Mouse (Mus musculus): Measurements from ENCODE around the gene Rap1a. TPM values are rescaled to one million over a fixed set of nuclear protein-coding genes. Genes with fewer than 3 reads are reported as not detected.

Rap1a gene
- 83.1 and 89.6 TPM in 2 replicates for polyA plus RNA-seq (2015; fragmentation: Nextera tagmentation; extraction: Ambion mirVana)

DNA sequence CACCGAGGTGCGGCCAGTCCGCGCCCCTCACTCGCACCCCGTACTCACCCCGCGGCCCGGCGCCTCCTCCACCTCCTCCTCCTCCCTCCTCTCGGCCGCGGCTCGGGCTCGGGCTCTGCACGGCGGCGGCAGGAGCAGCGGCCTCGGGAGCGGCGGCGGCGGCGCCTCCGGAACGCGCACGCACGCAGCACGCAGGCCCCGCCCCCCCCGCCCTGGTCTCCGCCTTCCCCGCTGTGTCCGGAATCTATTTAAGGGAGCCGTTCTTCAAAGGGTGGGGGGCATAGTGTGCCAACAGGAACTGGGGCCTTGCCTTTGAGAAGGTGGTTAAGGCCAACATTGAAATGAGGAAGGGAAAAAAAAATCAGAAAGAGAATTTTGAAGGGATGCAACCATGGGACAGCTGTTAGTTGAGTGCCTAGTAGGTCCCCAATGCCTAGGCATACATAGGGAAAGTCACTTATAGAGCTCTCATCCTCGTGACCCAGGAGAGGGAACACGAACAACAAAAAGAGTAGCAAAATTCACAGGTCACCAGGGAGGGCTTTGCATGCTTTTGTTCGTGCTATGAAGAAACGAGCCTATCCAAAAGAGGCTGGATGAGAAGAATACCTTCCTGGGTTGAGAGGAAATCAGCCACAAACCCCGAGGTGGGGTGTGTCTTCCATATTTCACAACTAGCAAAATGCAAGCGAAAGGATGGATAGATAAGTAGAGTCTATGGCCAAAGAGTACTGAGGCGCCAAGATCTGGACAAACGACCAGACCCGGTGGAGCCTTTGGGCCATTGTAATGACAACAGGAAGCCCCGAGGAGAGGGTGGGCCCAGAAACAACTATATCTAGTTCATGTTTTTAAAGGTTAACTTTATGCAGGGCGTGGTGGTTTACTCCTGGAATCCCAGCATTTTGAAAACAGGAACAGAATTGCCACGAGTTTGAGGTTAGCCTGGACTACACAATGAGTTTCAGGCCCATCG is at the start of gene Rap1a:
Gene Rap1a (minus strand): TSS at position 146 of the 976 bp plus-strand sequence.
- peak; percentile 88 for ATAC-seq (ENCODE audit: insufficient number of reproducible peaks, insufficient read depth, low FRiP score, low TSS enrichment, low read depth)
- Histone ChIP-seq H3K36me3 (no peaks in the 10 kb centered on the region), H3K9me3 (no peaks in the 10 kb centered on the region), H3K9ac (peak within 1 kb of the TSS; percentile 95), H3K4me3 (peak within 1 kb of the TSS; percentile 87), H3K4me2 (peak within 1 kb of the TSS; percentile 75), H3K27me3 (no peaks in the 10 kb centered on the region), H3K4me1 (peaks cover 19% of the 10 kb centered on the region), H3K27ac (peak within 1 kb of the TSS; percentile 86)
- 23% methylated on average over 36 of the region's 50 CpGs for WGBS

DNA sequence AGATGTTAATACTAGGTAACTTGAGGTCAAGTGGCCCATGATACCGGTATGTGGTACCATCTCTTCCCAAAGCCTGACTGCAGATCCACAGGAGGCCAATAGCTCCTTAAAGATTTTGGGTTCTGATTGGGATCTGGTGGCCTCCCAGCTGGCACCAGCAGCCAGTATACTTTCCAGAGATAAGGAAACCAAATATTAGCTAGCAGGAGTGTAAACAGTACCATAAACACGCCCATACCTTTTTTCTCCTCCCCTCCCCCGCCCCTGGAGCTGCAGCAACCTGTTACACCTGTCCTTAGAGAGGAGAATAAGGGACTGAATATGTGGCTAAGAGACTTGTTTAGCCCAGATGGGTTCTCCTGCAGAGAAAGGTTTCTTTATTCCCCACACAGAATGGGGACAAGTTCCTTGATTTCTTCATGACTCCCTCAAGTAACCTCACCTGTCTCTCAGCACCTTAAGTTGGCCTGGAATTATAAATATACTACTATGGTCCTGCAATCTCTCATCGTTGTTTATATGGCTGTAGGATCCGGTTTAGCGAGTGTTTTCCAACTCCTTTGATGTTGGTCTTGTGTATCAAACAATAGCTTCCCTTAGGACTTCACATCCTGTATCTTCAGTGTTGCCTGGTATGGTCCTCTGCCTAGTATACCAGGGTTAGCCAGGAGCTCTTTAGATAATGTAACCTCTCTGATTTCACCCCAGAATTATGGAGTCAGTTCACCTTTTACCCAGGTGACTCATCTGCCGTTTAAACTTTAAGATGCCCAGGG is 45.3 kb upstream of the Rap1a start:
- 66% methylated on average over 7 of the region's 7 CpGs for WGBS
- Histone ChIP-seq H3K4me2 (no peak overlapping the region), H3K27ac (no peak overlapping the region), H3K36me3 (no peaks in the 10 kb centered on the region), H3K4me3 (no peak overlapping the region), H3K27me3 (no peaks in the 10 kb centered on the region), H3K9ac (no peak overlapping the region), H3K4me1 (no peaks in the 10 kb centered on the region), H3K9me3 (no peaks in the 10 kb centered on the region)
- ATAC-seq (ENCODE audit: insufficient number of reproducible peaks, insufficient read depth, low FRiP score, low TSS enrichment, low read depth), result no peak

DNA sequence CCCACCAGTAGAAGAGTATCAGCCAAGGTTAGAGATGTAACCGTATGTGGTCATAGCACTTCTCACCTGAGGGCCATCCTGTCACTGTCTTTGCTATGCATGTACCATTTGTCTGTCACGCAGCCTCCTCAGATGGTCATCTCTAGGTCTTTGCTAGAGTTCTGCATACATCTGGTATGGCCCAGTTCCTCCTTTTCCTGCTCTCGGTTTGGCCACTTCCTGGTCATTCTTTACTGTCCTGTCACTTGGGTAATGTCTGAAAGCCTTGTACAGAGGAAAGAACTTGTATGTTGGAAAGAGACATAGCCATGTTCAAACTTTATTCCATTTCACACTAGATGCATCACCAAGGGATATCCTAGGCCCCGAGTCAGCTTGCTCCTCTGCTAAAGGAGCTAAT is 38.7 kb upstream of the Rap1a start:
- Histone ChIP-seq H3K36me3 (no peaks in the 10 kb centered on the region), H3K4me3 (no peak overlapping the region), H3K27me3 (no peaks in the 10 kb centered on the region), H3K9ac (no peak overlapping the region), H3K9me3 (no peaks in the 10 kb centered on the region), H3K4me2 (no peak overlapping the region), H3K27ac (no peak overlapping the region), H3K4me1 (no peaks in the 10 kb centered on the region)
- 80% methylated on average over 4 of the region's 4 CpGs for WGBS
- no peak for ATAC-seq (ENCODE audit: insufficient number of reproducible peaks, insufficient read depth, low FRiP score, low TSS enrichment, low read depth)

DNA sequence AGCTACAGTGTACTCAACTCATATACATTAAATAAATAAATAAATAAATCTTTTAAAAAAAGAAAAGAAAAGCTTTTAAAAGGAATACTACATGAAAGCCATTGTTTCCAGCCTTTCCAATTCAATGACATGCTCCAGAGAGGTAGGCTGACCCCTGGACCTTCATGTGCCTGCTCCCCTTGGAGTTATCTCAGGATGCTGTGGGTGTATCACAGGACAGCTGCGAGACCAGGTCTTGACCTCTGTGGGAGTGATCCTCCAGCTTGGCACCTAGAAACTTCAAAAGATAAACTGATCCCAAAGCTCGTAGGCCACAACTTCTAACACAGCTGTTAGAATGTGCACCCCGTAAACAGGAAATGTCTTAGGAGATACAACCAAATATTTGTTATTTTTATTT is 37.5 kb upstream of the Rap1a start:
- Histone ChIP-seq H3K27me3 (no peaks in the 10 kb centered on the region), H3K9ac (no peak overlapping the region), H3K4me1 (no peaks in the 10 kb centered on the region), H3K4me2 (no peak overlapping the region), H3K4me3 (no peak overlapping the region), H3K27ac (no peak overlapping the region), H3K9me3 (no peaks in the 10 kb centered on the region), H3K36me3 (no peaks in the 10 kb centered on the region)
- ATAC-seq (ENCODE audit: insufficient number of reproducible peaks, insufficient read depth, low FRiP score, low TSS enrichment, low read depth), result no peak
- 79% methylated on average over 3 of the region's 3 CpGs for whole genome bisulfite sequencing

DNA sequence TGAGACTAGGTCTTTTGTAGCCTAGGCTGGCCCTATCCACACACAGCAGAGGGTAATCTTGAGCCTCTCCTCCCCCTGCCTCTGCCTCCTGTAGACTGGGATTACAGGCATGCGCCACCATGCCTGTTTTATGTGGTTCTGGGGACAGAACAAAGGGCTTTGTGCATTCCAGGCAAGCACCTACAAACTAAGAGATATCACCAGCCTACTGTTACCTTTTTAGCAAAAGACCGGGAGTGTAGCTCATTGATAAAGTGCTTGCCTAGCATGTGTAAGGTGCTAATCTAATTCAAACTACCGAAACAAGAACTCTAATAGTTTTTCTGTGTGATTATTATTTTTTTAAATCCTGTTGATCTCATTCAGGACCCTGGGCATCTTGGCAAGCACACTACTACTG is 35.7 kb upstream of the Rap1a start:
- no peak for ATAC-seq (ENCODE audit: insufficient number of reproducible peaks, insufficient read depth, low FRiP score, low TSS enrichment, low read depth)
- Histone ChIP-seq H3K4me1 (no peaks in the 10 kb centered on the region), H3K9ac (no peak overlapping the region), H3K4me3 (no peak overlapping the region), H3K36me3 (no peaks in the 10 kb centered on the region), H3K9me3 (no peaks in the 10 kb centered on the region), H3K4me2 (no peak overlapping the region), H3K27ac (no peak overlapping the region), H3K27me3 (no peaks in the 10 kb centered on the region)
- WGBS, result 79% methylated on average over 3 of the region's 3 CpGs

DNA sequence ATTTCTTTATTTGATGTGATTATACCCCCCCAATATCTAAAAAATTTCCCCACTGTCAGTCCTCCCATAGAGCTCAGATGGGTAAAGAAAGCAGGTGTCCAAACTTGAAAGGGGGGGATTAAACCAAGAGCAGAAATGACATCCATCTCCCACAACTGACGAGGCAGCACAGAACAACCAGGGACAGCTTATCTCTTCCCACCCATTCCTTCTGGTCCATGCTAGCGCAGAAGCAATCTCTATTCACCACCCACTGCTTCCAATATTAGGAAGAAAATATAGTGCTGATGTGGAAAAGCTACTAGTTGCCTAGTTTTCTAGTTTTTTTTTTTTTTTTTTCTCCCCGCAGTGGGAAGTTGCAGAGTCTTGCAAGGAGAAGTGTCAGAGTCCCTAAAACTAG is 34.7 kb upstream of the Rap1a start:
- Histone ChIP-seq H3K27me3 (no peaks in the 10 kb centered on the region), H3K9me3 (no peaks in the 10 kb centered on the region), H3K4me2 (no peak overlapping the region), H3K36me3 (no peaks in the 10 kb centered on the region), H3K27ac (no peak overlapping the region), H3K4me1 (no peaks in the 10 kb centered on the region), H3K9ac (no peak overlapping the region), H3K4me3 (no peak overlapping the region)
- 79% methylated on average over 3 of the region's 3 CpGs for WGBS
- ATAC-seq (ENCODE audit: insufficient number of reproducible peaks, insufficient read depth, low FRiP score, low TSS enrichment, low read depth), result no peak

DNA sequence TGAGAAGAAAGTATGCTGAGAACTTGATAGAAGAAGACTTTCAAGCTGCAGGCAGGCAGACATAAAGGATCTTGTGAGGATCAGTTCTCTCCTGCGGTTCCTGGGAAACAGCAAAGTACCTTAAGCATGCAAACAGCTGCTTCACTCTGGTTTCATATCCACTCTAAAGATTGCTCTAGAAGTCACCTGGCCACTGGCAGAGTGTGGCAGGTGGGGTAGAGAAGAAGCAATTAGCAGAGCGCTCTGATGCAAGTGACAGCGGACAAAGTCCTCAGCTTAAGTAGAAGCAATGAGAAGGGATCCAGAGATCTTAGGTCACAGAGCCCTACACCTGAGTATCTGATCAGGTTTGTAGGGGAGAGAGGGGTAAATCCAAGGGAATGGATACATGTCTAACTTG is 30.4 kb upstream of the Rap1a start:
- H3K4me3 ChIP-seq, result no peak overlapping the region
- ATAC-seq (ENCODE audit: insufficient number of reproducible peaks, insufficient read depth, low FRiP score, low TSS enrichment, low read depth), result no peak
- no peaks in the 10 kb centered on the region for H3K4me1 ChIP-seq
- no peaks in the 10 kb centered on the region for H3K36me3 ChIP-seq
- no peaks in the 10 kb centered on the region for H3K27me3 ChIP-seq
- H3K9ac ChIP-seq, result no peak overlapping the region
- H3K4me2 ChIP-seq, result no peak overlapping the region
- H3K9me3 ChIP-seq, result no peaks in the 10 kb centered on the region
- 94% methylated on average over 3 of the region's 3 CpGs for WGBS
- no peak overlapping the region for H3K27ac ChIP-seq

DNA sequence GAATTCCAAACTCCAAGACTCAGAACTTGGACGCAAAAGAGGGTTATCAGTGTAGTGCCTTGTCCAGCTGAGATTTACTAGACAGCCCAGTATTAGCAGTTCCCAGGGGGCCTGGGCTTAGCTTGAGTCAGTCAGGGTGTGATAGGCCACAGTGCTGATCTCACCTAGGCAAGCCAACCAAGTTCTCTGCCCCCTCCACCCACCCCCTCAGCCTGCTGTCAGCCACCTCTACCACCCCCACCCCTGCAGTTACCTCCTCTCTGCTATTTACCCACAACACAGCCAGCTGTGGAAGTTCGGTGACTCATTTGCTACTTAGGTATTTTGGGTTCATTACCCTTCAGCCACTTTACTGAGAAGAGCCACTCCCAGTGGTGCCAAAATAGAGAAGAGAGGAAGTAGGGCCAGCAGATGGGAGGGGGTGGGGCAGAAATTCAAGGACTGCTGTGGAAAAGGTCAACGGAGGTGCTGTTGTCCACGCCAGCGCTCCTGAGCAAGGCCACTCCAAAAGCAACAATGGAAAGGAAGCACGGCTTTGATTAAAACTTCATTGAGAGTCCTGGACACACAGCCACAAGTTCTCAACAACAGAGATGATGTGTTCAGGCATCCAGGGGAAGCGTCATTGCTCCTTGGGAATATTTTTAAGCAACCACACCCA is 24.5 kb upstream of the Rap1a start:
- H3K9me3 ChIP-seq, result no peaks in the 10 kb centered on the region
- H3K36me3 ChIP-seq, result no peaks in the 10 kb centered on the region
- H3K27ac ChIP-seq, result no peak overlapping the region
- no peak for ATAC-seq (ENCODE audit: insufficient number of reproducible peaks, insufficient read depth, low FRiP score, low TSS enrichment, low read depth)
- no peak overlapping the region for H3K4me3 ChIP-seq
- H3K4me1 ChIP-seq, result no peaks in the 10 kb centered on the region
- no peak overlapping the region for H3K9ac ChIP-seq
- WGBS, result 61% methylated on average over 7 of the region's 7 CpGs
- H3K4me2 ChIP-seq, result no peak overlapping the region
- H3K27me3 ChIP-seq, result no peaks in the 10 kb centered on the region

DNA sequence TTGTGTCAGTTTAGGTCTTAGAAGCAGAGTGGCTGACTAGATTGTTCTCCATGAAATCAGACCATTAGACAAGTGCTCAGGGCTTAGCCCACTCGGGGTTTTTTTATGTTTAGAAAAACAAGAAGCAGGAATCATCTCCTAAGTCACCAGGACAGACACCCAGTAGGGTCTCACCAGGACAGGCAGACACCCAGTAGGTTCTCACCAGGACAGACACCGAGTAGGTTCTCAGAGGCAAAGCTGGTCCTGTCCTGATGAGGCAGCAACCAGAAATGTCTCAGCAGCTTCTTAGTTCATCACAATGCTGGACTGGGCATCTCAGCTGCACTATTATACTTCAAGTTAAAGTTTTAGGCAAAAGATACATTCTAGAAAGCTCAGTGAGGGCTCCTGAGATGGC is 23.6 kb upstream of the Rap1a start:
- H3K27ac ChIP-seq, result no peak overlapping the region
- 59% methylated on average over 2 of the region's 2 CpGs for WGBS
- H3K4me1 ChIP-seq, result no peaks in the 10 kb centered on the region
- no peaks in the 10 kb centered on the region for H3K36me3 ChIP-seq
- no peak overlapping the region for H3K4me3 ChIP-seq
- no peak overlapping the region for H3K9ac ChIP-seq
- no peak for ATAC-seq (ENCODE audit: insufficient number of reproducible peaks, insufficient read depth, low FRiP score, low TSS enrichment, low read depth)
- H3K4me2 ChIP-seq, result no peak overlapping the region
- H3K27me3 ChIP-seq, result no peaks in the 10 kb centered on the region
- no peaks in the 10 kb centered on the region for H3K9me3 ChIP-seq

DNA sequence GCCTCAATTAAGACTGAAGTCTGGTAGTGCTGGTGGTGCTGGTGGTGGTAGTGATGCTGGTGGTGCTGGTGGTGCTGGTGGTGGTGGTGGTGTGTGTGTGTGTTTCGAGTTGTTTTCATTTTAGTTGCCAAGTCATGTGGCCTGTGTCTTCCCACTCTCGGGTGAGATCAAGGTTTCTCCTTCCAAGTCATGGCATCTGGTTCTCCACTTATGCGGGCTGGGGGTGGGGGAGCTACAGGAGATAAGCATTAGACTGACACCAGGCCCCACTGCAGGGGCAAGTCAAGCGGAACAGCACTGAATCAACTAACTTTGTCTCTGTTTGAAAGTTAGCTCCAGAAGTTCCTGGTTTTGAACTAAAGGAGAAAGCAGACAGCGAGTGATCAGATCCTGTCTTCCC is 23.0 kb upstream of the Rap1a start:
- H3K27ac ChIP-seq, result no peak overlapping the region
- no peak overlapping the region for H3K4me3 ChIP-seq
- no peak overlapping the region for H3K4me2 ChIP-seq
- no peaks in the 10 kb centered on the region for H3K27me3 ChIP-seq
- H3K36me3 ChIP-seq, result no peaks in the 10 kb centered on the region
- H3K9me3 ChIP-seq, result no peaks in the 10 kb centered on the region
- H3K4me1 ChIP-seq, result no peaks in the 10 kb centered on the region
- WGBS, result 32% methylated on average over 5 of the region's 5 CpGs
- no peak overlapping the region for H3K9ac ChIP-seq
- ATAC-seq (ENCODE audit: insufficient number of reproducible peaks, insufficient read depth, low FRiP score, low TSS enrichment, low read depth), result no peak

DNA sequence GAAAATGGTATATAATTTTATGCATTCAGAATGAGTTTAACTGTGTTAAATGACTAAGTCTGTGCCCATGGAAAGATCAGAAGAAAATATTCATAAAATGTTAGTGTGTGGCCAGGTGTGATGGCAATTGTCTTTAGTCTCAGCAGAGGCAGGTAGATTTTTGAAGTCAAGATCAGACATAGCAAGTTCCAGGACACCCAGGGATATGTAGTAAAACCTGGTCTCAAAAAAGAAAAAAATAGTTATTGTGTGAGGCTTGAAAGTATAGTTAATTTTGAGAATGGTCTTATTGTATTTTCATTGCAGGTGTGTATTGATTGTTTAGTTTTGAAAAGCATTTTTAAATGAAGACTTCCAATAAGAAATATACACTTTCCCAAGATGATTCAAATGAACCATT is 22.5 kb upstream of the Rap1a start:
- Histone ChIP-seq H3K27me3 (no peaks in the 10 kb centered on the region), H3K27ac (no peak overlapping the region), H3K4me1 (no peaks in the 10 kb centered on the region), H3K4me3 (no peak overlapping the region), H3K36me3 (no peaks in the 10 kb centered on the region), H3K9ac (no peak overlapping the region), H3K9me3 (no peaks in the 10 kb centered on the region), H3K4me2 (no peak overlapping the region)
- ATAC-seq (ENCODE audit: insufficient number of reproducible peaks, insufficient read depth, low FRiP score, low TSS enrichment, low read depth), result no peak
